Mouse (Mus musculus) myocyte (in vitro differentiated cells): Measurements from ENCODE around the gene Atg2a. TPM values are rescaled to one million over a fixed set of nuclear protein-coding genes. Genes with fewer than 3 reads are reported as not detected.

ENCODE experiments used
- H3K27me3 ChIP-seq: one replicate; pipeline ENCODE4 v1.6.1; 2011; ENCODE audit not compliant: control insufficient read depth, insufficient read depth, insufficient read length
- H3K36me3 ChIP-seq: one replicate; pipeline ENCODE4 v1.6.1; 2011; ENCODE audit not compliant: control insufficient read depth, insufficient read depth
- H3K4me2 ChIP-seq: one replicate; pipeline ENCODE4 v1.6.1; 2011; ENCODE audit warnings: low read depth, control low read depth
- H3K4me3 ChIP-seq: one replicate; pipeline ENCODE4 v1.5.1; 2011; ENCODE audit warnings: mild to moderate bottlenecking, control low read depth, moderate library complexity
- H3K79me2 ChIP-seq: one replicate; pipeline ENCODE4 v1.6.1; 2011; ENCODE audit not compliant: control insufficient read depth, insufficient read depth
- H3ac ChIP-seq: one replicate; pipeline ENCODE4 v1.6.1; 2011; ENCODE audit not compliant: control insufficient read depth, insufficient read length
- CEBPB ChIP-seq: IDR thresholded peaks from 2 replicates; pipeline ENCODE4 v1.6.1; 2011; ENCODE audit warnings: mild to moderate bottlenecking, moderate library complexity; ENCODE audit not compliant: poor library complexity, insufficient read depth, severe bottlenecking
- E2F4 ChIP-seq: IDR thresholded peaks from one replicate; pipeline ENCODE4 v1.6.1; 2011; ENCODE audit warnings: mild to moderate bottlenecking, control low read depth, moderate library complexity; ENCODE audit not compliant: insufficient read depth
- MAX ChIP-seq: IDR thresholded peaks from one replicate; pipeline ENCODE4 v1.6.1; 2011; ENCODE audit warnings: low read depth, mild to moderate bottlenecking, control low read depth
- MYOD1 ChIP-seq, 3 experiments: IDR thresholded peaks; one replicate each; pipeline ENCODE4 v1.6.1; 2011; ENCODE audit warnings: control low read depth in 2 of 3, low read depth in 2 of 3, mild to moderate bottlenecking in 2 of 3, moderate library complexity in 1 of 3; ENCODE audit not compliant: insufficient read length in 2 of 3, control insufficient read depth in 1 of 3
- MYOG ChIP-seq, 3 experiments: IDR thresholded peaks; one replicate each; pipeline ENCODE4 v1.6.1; 2011; ENCODE audit warnings: control low read depth in 2 of 3, low read depth in 2 of 3, mild to moderate bottlenecking in 2 of 3; ENCODE audit not compliant: insufficient read length in 2 of 3, control insufficient read depth in 1 of 3, insufficient read depth in 1 of 3
- POLR2A ChIP-seq: IDR thresholded peaks from one replicate; pipeline ENCODE4 v1.6.1; 2011; ENCODE audit warnings: low read depth, mild to moderate bottlenecking, control low read depth, moderate library complexity; ENCODE audit not compliant: insufficient read length
- POLR2AphosphoS2 ChIP-seq: IDR thresholded peaks from one replicate; pipeline ENCODE4 v1.6.1; 2011; ENCODE audit warnings: low read depth, control low read depth; ENCODE audit not compliant: insufficient read length
- REST ChIP-seq: IDR thresholded peaks from one replicate; pipeline ENCODE4 v1.6.1; 2011; ENCODE audit warnings: mild to moderate bottlenecking, control low read depth, moderate library complexity; ENCODE audit not compliant: insufficient read depth, insufficient read length
- SRF ChIP-seq: IDR thresholded peaks from one replicate; pipeline ENCODE4 v1.6.1; 2011; ENCODE audit warnings: low read depth; ENCODE audit not compliant: control insufficient read depth, insufficient read length
- TCF12 ChIP-seq: IDR thresholded peaks from one replicate; pipeline ENCODE4 v1.6.1; 2011; ENCODE audit warnings: mild to moderate bottlenecking, control low read depth; ENCODE audit not compliant: poor library complexity, insufficient read depth, severe bottlenecking
- TCF3 ChIP-seq: IDR thresholded peaks from one replicate; pipeline ENCODE4 v1.6.1; 2011; ENCODE audit warnings: low read depth, control low read depth; ENCODE audit not compliant: insufficient read length
- USF1 ChIP-seq: IDR thresholded peaks from one replicate; pipeline ENCODE4 v1.6.1; 2011; ENCODE audit warnings: low read depth, mild to moderate bottlenecking, control low read depth, moderate library complexity
- polyA plus RNA-seq: library from polyadenylated mRNA; unstranded; fragments of >200 nt; fragmentation: generic; extraction: Trizol; gene quantifications from one replicate; pipeline ENCODE4 v1.2.1, GENCODE M21; 2012; ENCODE audit warnings: missing spikeins

The Atg2a gene
- polyA plus RNA-seq, 1 experiment = 15.2 TPM

GRCm38 (mm10) chr19:6271206-6271605 is 29.7 kb downstream of the Atg2a start:
- Histone ChIP-seq H3K4me2 (no peak overlapping the region), H3K27me3 (no peaks in the 10 kb centered on the region), H3ac (no peak overlapping the region), H3K79me2 (no peaks in the 10 kb centered on the region), H3K36me3 (no peaks in the 10 kb centered on the region), H3K4me3 (no peak overlapping the region)
- no peak for TF ChIP-seq TCF12
- TF ChIP-seq MYOG (IDR thresholded peaks at IDR 0.05; ENCODE audit: control insufficient read depth in 1 of 3, insufficient read depth in 1 of 3, insufficient read length in 2 of 3, low read depth in 2 of 3) = no peak
- TF ChIP-seq SRF = no peak
- TF ChIP-seq E2F4 = no peak
- TF ChIP-seq CEBPB = no peak
- TF ChIP-seq POLR2AphosphoS2 = no peak
- TF ChIP-seq MYOD1 (IDR thresholded peaks at IDR 0.05; ENCODE audit: control insufficient read depth in 1 of 3, insufficient read length in 2 of 3, low read depth in 2 of 3) = no peak
- TF ChIP-seq POLR2A = no peak
- no peak for TF ChIP-seq USF1

DNA sequence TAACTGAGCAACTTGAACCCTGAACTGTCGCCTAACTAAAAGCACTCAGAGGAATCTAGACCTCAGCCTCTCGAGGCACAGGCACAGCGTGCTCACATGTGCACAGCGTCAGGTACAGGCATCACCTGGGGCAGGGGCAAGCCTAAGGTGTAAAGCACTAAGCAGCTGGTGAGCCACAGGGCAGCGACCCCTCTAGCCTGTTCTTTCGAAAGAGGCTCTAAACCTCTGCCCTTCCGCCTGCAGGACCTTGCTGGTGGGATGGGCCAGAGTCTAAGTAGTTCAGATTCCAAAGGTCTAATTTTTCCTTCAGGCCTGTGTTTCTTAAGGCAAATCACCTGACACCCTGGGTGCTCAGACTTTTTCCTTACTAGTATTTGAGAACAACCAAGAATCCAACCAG is 30.6 kb downstream of the Atg2a start:
- H3K79me2 ChIP-seq = peaks cover 2% of the 10 kb centered on the region
- H3K27me3 ChIP-seq = no peaks in the 10 kb centered on the region
- no peaks in the 10 kb centered on the region for H3K36me3 ChIP-seq
- H3K4me2 ChIP-seq = no peak overlapping the region
- TF ChIP-seq USF1 (no peak), TCF12 (no peak), POLR2AphosphoS2 (no peak), MAX (no peak), REST (no peak), CEBPB (no peak), MYOD1 (IDR thresholded peaks at IDR 0.05; ENCODE audit: control insufficient read depth in 1 of 3, insufficient read length in 2 of 3, low read depth in 2 of 3) (no peak), MYOG (IDR thresholded peaks at IDR 0.05; ENCODE audit: control insufficient read depth in 1 of 3, insufficient read depth in 1 of 3, insufficient read length in 2 of 3, low read depth in 2 of 3) (no peak), TCF3 (no peak), SRF (no peak), POLR2A (no peak), E2F4 (no peak)
- no peak overlapping the region for H3ac ChIP-seq
- no peak overlapping the region for H3K4me3 ChIP-seq

GRCm38 (mm10) chr19:6272738-6273137 is 31.3 kb downstream of the Atg2a start:
- no peaks in the 10 kb centered on the region for H3K27me3 ChIP-seq
- no peak overlapping the region for H3K4me3 ChIP-seq
- peaks cover 8% of the 10 kb centered on the region for H3K79me2 ChIP-seq
- H3K4me2 ChIP-seq = no peak overlapping the region
- H3K36me3 ChIP-seq = no peaks in the 10 kb centered on the region
- no peak overlapping the region for H3ac ChIP-seq
- TF ChIP-seq TCF12 = no peak
- TF ChIP-seq MYOD1 (IDR thresholded peaks at IDR 0.05; ENCODE audit: control insufficient read depth in 1 of 3, insufficient read length in 2 of 3, low read depth in 2 of 3) = no peak
- no peak for TF ChIP-seq MAX
- no peak for TF ChIP-seq MYOG (IDR thresholded peaks at IDR 0.05; ENCODE audit: control insufficient read depth in 1 of 3, insufficient read depth in 1 of 3, insufficient read length in 2 of 3, low read depth in 2 of 3)
- no peak for TF ChIP-seq USF1
- no peak for TF ChIP-seq POLR2AphosphoS2
- no peak for TF ChIP-seq TCF3
- no peak for TF ChIP-seq SRF
- TF ChIP-seq E2F4 = no peak
- TF ChIP-seq CEBPB = no peak
- TF ChIP-seq REST = no peak
- TF ChIP-seq POLR2A = no peak

- Histone ChIP-seq H3K36me3 (peaks cover 1% of the 10 kb centered on the region), H3K4me2 (no peak overlapping the region), H3K4me3 (no peak overlapping the region), H3K79me2 (peaks cover 14% of the 10 kb centered on the region), H3K27me3 (no peaks in the 10 kb centered on the region), H3ac (no peak overlapping the region)
- no peak for TF ChIP-seq CEBPB
- TF ChIP-seq SRF = no peak
- TF ChIP-seq MYOD1 (IDR thresholded peaks at IDR 0.05; ENCODE audit: control insufficient read depth in 1 of 3, insufficient read length in 2 of 3, low read depth in 2 of 3) = no peak
- no peak for TF ChIP-seq E2F4
- TF ChIP-seq POLR2A = no peak
- TF ChIP-seq USF1 = no peak
- no peak for TF ChIP-seq TCF12
- no peak for TF ChIP-seq REST
Measured at GRCm38 (mm10) chr19:6273592-6273991, 32.1 kb downstream of the Atg2a start.

GRCm38 (mm10) chr19:6273998-6274608 is 32.6 kb downstream of the Atg2a start:
- Histone ChIP-seq H3K36me3 (peaks cover 4% of the 10 kb centered on the region), H3K79me2 (peaks cover 19% of the 10 kb centered on the region), H3K27me3 (no peaks in the 10 kb centered on the region), H3K4me3 (no peak overlapping the region), H3K4me2 (no peak overlapping the region), H3ac (no peak overlapping the region)
- TF ChIP-seq MAX = no peak
- no peak for TF ChIP-seq REST
- no peak for TF ChIP-seq TCF12
- no peak for TF ChIP-seq SRF
- no peak for TF ChIP-seq MYOG (IDR thresholded peaks at IDR 0.05; ENCODE audit: control insufficient read depth in 1 of 3, insufficient read depth in 1 of 3, insufficient read length in 2 of 3, low read depth in 2 of 3)
- TF ChIP-seq USF1 = no peak
- TF ChIP-seq POLR2A = no peak
- TF ChIP-seq CEBPB = no peak
- TF ChIP-seq TCF3 = no peak
- no peak for TF ChIP-seq POLR2AphosphoS2
